Mouse (Mus musculus) megakaryocyte progenitor cell, adult 5-6 weeks (primary cell): ENCODE data around the gene Frmd4b. TPM values are rescaled to one million over a fixed set of nuclear protein-coding genes. Genes with fewer than 3 reads are reported as not detected.

Source experiments
- ATAC-seq: replicated peaks from 2 replicates; pipeline ENCODE4 v1.8.0; 2016; ENCODE audit warnings: mild to moderate bottlenecking, moderate TSS enrichment, inconsistent platforms; ENCODE audit not compliant: poor library complexity
- total RNA-seq, 2 experiments: library from RNA; stranded (forward) in 1 of 2; stranded (reverse) in 1 of 2; fragments of 157-497, 149-512 nt in 1 of 2; fragments of 200-1000 nt in 1 of 2; gene quantifications; 2 replicates each; pipeline versions ENCODE4 v1.2.3 to v1.2.4; 2015 to 2017

Frmd4b gene
- total RNA-seq, 2 experiments from 2014 or later: 5.0 to 7.8 TPM

- ATAC-seq: no peak
Measured at GRCm38 (mm10) chr6:97322126-97322525, 295.2 kb downstream of the Frmd4b start.

GRCm38 (mm10) chr6:97321156-97321555 lies 296.2 kb downstream of the Frmd4b start:
- ATAC-seq: peak; percentile 72

GRCm38 (mm10) chr6:97319081-97319480 lies 298.3 kb downstream of the Frmd4b start:
- ATAC-seq: no peak

GRCm38 (mm10) chr6:97317956-97318355 lies 299.4 kb downstream of the Frmd4b start:
- no peak for ATAC-seq

- no peak for ATAC-seq
Measured at GRCm38 (mm10) chr6:97316716-97317115, 300.6 kb downstream of the Frmd4b start.

GRCm38 (mm10) chr6:97315311-97315710 lies 302.0 kb downstream of the Frmd4b start:
- no peak for ATAC-seq

GRCm38 (mm10) chr6:97312545-97312939 lies 304.8 kb downstream of the Frmd4b start:
- ATAC-seq: no peak

GRCm38 (mm10) chr6:97311599-97312544 lies 305.5 kb downstream of the Frmd4b start:
- peak; percentile 73 for ATAC-seq

GRCm38 (mm10) chr6:97310901-97311331 lies 306.4 kb downstream of the Frmd4b start:
- ATAC-seq: peak; percentile 33

- ATAC-seq: no peak
Measured at GRCm38 (mm10) chr6:97309161-97309560, 308.2 kb downstream of the Frmd4b start.

GRCm38 (mm10) chr6:97308562-97308961 lies 308.8 kb downstream of the Frmd4b start:
- ATAC-seq: no peak

- ATAC-seq: no peak
Measured at GRCm38 (mm10) chr6:97307231-97307630, 310.1 kb downstream of the Frmd4b start.

- ATAC-seq: no peak
Measured at GRCm38 (mm10) chr6:97306351-97306750, 311.0 kb downstream of the Frmd4b start.

- ATAC-seq: no peak
Measured at GRCm38 (mm10) chr6:97305491-97305890, 311.9 kb downstream of the Frmd4b start.

- no peak for ATAC-seq
Measured at GRCm38 (mm10) chr6:97305010-97305409, 312.3 kb downstream of the Frmd4b start.

GRCm38 (mm10) chr6:97303277-97304109 lies 313.8 kb downstream of the Frmd4b start:
- ATAC-seq: no peak

- ATAC-seq: no peak
Measured at GRCm38 (mm10) chr6:97302303-97302702, 315.0 kb downstream of the Frmd4b start.

- ATAC-seq: peak; percentile 69
Measured at GRCm38 (mm10) chr6:97300659-97301058, 316.7 kb downstream of the Frmd4b start.

GRCm38 (mm10) chr6:97300180-97300579 lies 317.2 kb downstream of the Frmd4b start:
- no peak for ATAC-seq

GRCm38 (mm10) chr6:97297151-97297550 lies 320.2 kb downstream of the Frmd4b start:
- no peak for ATAC-seq

GRCm38 (mm10) chr6:97295866-97296527 lies 321.3 kb downstream of the Frmd4b start:
- no peak for ATAC-seq
